Mouse (Mus musculus) liver, embryonic 14.5 days (tissue): Measurements from ENCODE around the gene Ptrh2.

Experiments
- CTCF ChIP-seq: IDR thresholded peaks from 2 replicates; pipeline ENCODE4 v1.5.1; 2016; ENCODE audit warnings: antibody characterized with exemption, low read depth, control low read depth
- EP300 ChIP-seq: IDR thresholded peaks from 2 replicates; pipeline ENCODE4 v1.6.1; 2016; ENCODE audit warnings: antibody characterized with exemption, low read depth

DNA sequence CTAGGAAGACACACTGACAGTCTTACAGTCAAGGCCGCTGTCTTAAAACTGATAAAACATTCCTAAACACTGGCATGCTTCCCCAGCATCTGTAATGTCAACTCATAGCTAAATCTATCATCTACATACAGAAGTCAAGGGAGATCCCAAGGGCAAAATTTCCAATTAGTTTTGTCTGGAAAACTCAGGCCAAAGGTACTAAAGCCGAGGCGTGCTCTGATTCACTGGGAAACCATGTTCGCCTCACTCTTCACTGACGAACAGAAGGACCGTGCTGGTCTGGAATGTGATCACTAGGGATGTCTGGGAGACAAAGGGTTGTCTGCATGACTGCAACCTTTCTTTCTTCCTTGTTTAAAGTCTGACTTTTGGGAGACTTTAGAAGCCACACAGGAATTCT is 33.1 kb upstream of the Ptrh2 start:
- TF ChIP-seq CTCF, result no peak
- TF ChIP-seq EP300, result no peak
